Mouse (Mus musculus): Measurements from ENCODE around the gene Trabd2b.

Trabd2b gene

DNA sequence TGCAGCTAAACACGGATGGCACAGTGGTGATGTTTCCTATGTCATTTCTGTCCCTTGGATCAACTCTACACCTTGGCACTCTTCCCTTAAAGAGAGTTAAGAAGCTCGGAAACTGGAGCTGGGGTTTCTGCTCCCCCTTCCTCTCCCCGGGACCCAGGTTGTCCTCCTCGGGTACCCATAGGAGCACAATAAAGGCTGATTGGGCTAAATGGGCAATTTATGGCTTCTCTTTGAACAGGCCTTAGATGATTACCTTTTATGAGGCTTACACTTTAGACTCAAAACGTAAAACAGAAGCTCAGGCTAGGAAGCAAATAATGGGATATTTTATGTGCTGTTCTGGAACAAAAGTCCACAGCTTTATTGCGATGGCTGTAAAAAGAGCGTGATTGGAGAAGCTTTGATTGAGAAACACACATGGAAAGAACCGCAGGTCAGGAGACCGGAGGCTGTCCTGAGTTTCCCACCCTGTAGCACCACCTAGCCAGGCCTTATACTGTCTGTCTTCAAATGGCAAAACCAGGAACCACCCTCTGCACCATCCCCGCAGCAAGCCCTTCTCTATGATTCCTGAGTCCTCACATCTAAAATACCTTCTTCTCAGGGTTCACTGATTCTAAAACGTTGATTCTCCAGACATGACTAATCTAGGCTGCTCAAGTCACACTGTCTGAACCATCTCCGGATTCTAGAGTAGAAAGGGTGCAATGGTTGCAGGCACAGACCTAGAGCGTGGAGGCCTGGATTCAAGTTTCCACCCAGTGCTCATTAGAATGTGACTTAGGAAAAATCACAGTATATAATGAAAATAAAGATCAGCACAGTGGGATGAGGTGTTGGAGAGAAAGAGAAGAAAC, 240.5 kb downstream of the Trabd2b start:
- DNase-seq (ENCODE audit: inconsistent ontology term): no peak

DNA sequence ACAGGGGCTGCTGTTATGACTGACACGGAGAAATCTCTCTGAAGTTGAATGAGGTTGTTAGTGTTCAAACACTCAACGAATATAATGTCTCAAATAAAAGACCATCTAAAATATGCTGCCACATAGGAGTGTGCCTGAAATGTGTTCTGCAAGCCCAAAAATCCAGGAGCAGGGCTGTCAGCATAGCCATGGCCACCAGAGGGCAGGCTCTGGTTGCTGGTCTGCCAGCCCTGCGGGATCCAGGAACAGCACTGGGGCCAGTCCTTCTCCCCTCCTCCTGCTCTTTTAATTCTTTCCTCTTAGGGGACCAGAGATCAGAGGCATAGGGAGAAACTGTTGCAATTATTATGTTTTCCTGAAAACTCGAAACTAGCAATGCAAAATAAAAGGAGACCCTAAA, 241.2 kb downstream of the Trabd2b start:
- DNase-seq (ENCODE audit: inconsistent ontology term): no peak

DNA sequence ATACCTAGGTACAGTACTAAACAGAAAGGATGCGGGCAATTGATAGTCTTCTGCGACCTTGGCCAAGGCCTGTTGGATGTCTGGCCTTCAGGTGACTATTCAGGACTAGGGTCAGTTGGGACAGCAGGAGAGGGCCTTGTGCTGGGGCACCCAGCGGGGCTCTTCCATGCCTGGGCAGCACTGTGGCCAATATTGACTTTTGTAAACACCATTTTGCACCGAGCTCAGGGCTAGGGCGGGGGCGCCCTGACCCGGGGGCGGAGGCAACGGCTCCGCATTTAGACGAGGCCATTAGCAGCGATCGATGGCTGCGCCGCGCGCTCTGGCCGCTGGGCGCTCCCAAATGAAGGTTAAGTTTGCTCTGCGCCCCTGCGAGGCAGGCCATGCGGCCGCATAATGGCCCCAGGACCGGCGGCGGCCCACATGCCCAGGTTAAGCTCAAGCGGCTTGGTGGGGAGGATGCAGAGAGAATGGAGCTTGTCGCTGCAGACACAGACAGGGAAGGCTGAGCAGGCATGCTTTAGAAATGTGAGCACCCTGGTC, 242.1 kb downstream of the Trabd2b start:
- no peak for DNase-seq (ENCODE audit: inconsistent ontology term)

DNA sequence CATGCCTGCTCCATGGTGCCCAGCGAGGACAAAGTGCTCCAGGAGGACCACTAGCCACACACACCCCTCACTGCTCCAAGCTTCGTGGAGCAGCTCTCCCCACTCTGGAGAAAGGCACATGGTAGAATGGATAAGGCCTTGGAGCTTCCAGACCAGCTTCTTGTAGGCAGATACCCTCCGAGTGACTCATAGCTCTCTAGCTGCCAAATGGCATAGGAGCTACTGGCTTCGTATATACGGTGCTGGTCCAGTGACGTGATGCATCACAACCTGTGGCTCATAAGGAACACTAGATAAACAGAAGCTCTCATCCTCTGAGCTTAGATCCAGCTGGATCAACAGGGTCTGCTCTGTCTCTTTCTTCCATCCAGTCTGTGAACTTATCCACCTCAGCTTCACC, 244.0 kb downstream of the Trabd2b start:
- no peak for DNase-seq (ENCODE audit: inconsistent ontology term)

DNA sequence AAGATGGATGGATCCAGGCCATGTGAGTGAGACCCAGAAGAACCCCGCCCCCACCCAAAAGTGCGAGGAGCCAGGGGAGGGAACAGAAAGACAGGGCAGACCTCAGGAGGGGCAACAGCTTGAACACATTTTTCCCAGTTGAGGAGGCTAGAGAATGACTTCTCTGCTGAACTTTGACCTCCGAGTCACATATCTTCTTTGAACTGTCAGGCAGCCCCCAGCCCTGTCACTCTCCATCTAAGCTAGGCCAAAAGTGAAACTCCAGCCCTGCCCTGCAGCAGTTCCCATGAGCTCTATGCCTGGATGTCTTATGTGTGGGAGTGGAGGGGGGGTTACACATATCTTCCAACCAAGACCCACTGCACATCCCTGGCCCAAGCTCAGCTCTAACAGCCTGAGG, 244.5 kb downstream of the Trabd2b start:
- no peak for DNase-seq (ENCODE audit: inconsistent ontology term)

DNA sequence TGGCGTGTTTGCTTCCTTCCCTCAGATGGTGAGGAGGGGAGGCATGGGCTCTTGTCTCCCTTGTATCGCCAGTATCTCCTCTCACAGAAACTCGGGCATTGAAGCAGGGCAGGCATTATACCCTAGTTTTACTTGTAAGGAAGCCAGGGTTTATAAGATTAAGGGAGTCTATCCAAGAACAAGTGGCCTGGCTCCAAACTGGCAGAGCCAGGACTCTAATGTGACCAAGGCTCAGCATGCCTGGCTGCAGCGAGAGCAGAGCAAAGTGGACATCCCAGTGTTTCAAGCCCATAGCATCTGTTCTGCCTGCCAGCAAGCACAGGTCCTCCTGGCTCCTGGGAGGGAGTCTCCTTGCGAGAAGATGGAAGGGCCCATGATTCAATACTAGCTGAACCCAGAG, 245.1 kb downstream of the Trabd2b start:
- no peak for DNase-seq (ENCODE audit: inconsistent ontology term)

DNA sequence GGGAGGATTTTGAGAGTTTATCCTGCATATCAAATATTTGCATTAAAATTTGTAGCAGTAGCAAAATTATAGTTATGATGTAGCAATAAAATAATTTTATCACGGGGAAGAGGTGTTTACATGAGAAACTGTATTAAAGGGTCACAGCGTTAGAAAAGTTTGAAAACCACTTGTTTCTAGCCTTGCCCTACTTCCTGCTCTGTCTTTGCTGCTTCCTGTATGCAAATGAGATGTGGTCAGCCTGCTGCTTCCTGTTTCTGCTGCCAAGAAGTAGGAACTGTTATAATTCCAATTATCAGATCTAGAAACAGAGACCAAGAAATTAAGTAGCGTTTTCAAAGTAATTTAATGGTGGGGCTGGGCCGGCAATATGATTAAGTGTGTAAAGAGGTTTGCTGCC, 245.9 kb downstream of the Trabd2b start:
- no peak for DNase-seq (ENCODE audit: inconsistent ontology term)

DNA sequence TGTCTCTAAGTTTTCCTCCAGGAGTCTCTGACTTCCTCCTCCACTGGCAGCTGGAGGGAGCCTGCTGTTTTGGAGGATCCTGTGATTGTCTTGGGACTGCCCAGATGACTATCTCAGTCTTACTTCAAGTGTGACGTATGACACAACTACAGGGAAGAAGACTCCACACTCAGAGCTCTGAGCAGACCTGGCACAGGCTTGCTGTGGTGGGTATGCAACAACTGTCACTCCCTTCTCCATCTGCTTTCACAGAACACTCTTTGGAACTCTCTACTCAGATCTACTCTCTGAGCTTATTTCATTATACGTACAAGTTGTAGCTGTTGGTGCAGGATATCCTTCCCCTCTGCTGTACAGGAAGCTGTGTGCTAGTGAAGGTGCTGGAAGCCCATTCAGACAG, 251.4 kb downstream of the Trabd2b start:
- no peak for DNase-seq (ENCODE audit: inconsistent ontology term)

DNA sequence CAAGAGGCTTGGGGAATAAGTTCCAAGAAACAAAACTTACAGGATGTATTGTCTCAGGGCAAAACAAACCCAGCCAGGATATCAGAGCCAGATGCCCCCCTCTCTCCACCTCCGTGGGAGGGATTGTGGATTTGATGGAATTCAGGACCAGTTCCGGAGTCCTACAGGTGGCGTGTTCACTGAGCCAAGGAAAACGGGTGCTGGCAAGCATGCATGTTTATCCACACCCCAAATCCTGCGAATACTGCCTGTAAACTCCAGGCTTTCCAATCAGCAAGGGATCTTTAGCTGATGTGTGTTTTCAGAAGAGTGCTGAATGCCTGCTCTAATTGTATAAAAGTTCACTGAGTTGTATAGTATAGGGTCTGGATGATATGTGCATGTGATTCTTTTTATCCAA, 253.4 kb downstream of the Trabd2b start:
- peak; percentile 28 for DNase-seq (ENCODE audit: inconsistent ontology term)

DNA sequence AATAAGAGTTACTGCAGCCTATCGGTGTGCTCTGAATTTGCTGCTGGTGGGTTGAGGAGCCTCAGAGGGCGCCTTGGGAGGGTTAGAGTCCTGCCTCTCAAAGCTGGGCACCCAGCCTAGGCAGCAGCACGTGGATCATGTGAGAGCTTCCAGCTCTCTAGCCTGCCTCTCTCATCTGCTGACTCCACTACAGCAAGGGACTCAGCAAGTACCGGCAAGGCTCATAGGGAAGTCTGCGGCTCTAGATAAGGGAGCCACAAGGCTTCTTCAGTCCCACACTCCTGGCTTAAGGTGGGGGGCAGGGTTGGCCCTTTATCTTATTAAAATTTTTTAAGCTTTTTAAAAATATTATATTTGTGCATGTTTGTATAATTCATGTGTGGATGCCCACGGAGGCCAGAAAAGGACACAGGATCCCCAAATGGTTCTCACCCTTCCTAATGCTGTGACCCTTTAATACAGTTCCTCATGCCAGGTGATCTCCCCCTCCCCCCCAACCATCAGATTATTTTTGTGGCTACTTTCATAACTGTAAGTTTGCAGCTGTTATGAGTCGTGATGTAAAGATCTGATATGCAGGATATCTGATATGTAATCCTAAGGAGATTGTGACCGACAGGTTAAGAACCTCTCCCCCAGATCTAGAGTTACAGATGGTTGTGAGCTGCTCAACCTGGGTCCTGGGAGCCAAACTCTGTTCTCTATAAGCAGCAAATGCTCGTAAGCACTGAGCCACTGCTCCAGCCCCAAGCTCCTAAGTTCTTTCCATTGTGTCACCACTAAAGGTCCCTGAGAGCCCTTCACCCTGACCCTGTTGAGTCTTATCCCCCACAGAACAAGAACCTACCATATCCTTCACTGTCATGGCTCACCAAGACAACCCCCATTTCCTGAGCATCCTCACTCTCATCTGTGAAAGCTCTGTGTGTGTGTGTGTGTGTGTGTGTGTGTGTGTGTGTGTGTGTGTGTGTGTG, 257.8 kb downstream of the Trabd2b start:
- DNase-seq (ENCODE audit: inconsistent ontology term): no peak
